Mouse (Mus musculus) liver (tissue): ENCODE results near the gene Sirt7.
"Not testable (repeated sequence)": the region's sequence is repeated elsewhere in the genome, so short reads cannot be mapped to it uniquely, and the experiment has no call there.

Experiments used
- DNase-seq: peaks from one replicate; pipeline ENCODE4 v3.0.0-alpha.2; 2020; ENCODE audit warnings: mixed read lengths

Gene Sirt7

DNA sequence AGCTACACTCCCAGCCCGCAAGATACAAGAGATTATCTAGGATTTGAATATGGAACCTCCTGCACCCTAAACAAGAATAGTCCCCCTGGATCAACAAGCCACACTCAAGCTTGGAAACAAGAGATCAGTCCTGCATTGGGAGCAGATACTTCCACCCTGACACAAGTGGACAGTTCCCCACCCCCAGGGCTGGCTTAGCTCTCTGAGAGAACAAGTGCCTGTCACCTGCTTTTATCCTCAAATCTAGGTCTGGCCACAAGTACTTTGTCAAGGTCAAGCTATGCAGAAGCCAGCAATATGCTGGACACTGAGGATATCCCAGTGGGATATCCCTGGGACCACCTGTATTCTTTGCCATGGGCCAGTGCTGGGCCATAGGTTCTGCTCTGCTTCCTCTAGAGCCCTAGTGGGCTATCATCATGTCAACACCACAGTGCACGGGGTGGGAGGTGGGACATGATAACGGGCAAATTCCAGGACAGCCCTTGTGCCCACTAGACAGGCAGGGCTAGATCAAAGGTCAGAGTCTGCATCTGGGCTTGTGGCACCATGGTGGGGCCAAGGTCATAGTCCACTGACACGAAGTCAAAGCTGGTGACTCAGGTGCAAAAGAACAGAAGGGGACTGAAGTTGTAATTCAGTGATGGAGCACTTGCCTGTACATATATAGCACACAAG is 8.3 kb downstream of the Sirt7 start:
- peak; percentile 48 for DNase-seq

DNA sequence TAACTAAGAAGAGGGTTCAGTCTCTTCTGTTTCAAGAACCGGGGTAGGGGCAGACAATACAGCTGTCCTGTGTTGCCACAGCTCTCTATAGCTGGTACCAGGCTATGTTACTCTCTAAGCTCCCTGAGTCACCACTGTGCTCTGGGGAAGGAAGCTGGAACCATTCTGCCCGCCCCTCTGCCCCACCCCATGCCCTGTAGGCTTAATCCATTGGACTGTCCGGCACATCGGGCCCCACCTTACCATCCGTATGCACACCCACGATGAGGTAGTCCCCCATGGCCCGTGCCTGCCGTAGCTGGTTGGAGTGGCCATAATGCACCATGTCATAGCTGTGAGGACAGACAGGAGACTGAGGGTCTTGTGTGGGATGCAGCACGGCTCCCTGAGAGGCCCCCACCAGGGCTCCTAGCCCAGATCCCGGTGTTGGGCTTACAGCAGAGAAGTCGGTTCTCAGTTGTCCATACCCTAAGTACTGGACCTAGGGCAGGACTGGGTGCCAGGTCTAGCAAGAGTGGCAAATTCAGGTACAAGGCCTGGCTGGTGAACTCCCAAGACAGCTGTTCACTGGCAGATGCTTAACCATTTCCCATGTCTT is 9.3 kb downstream of the Sirt7 start:
- DNase-seq: no peak

DNA sequence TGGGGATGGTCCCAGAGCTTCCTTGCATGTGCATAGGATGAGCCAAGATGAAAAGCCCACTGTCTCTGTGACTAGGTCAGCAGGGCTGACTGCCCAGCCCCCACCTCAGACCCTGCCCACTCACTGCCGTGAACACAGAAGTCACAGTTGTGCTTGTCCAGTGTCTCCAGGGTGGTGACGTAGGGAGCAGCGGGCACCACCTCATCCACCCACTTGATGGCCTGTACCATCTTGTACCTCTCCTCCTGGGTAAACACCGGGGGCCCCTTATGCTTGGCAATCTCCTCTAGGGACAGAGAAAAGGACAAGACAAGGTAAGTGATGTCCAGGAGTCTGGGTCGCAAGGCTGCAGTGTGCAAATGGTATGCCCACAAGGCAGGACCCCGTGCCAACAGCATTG is 9.9 kb downstream of the Sirt7 start:
- DNase-seq: no peak

GRCm38 (mm10) chr11:120613976-120614375 is 11.1 kb downstream of the Sirt7 start:
- DNase-seq: no peak

DNA sequence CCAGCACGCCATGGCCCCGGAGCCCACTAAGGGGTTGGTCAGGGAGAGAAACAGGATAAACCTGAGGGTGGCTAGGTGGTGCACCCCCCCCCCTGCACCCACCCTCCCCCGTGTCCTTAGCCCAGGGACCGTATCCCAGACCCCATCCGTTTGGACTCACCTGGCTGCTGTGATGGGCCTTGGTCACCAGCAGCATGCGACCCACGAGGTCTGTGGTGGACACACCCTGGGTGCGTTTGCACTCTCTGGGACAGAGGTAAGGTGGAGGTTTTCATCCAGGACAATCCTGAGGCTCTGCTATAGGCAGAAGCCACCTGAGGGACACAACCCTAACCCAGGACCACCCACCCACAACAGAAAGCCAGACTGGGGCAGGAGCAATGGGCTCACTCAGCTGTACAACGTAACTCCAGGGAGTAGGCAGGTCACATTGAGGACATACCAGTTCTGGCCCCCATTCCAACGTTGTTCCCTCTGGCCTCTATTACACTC is 11.5 kb downstream of the Sirt7 start:
- DNase-seq: no peak

GRCm38 (mm10) chr11:120612763-120613162 is 12.3 kb downstream of the Sirt7 start:
- peak; percentile 80 for DNase-seq

- DNase-seq: no peak
Measured at GRCm38 (mm10) chr11:120610477-120611046, 14.5 kb downstream of the Sirt7 start.

DNA sequence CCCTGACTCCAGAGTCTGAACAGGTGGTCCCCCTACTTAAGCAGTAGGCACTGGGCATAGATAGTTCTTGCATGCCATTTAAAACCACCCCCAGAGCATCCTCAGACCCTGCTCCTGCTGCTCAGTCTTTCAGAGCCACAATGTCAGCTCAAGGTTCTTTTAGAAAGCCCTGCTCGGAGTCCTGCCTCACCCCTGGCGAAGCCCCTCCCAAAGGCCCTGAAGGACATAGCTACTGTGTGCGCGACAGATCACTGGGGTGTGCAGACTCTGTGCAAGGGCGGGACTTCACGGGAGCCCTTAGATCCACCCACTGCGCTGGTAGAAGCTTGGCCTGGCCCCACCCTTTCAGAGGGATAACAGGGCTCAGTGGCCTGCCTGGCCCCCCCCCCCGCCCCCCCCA is 15.8 kb downstream of the Sirt7 start:
- peak; percentile 63 for DNase-seq

DNA sequence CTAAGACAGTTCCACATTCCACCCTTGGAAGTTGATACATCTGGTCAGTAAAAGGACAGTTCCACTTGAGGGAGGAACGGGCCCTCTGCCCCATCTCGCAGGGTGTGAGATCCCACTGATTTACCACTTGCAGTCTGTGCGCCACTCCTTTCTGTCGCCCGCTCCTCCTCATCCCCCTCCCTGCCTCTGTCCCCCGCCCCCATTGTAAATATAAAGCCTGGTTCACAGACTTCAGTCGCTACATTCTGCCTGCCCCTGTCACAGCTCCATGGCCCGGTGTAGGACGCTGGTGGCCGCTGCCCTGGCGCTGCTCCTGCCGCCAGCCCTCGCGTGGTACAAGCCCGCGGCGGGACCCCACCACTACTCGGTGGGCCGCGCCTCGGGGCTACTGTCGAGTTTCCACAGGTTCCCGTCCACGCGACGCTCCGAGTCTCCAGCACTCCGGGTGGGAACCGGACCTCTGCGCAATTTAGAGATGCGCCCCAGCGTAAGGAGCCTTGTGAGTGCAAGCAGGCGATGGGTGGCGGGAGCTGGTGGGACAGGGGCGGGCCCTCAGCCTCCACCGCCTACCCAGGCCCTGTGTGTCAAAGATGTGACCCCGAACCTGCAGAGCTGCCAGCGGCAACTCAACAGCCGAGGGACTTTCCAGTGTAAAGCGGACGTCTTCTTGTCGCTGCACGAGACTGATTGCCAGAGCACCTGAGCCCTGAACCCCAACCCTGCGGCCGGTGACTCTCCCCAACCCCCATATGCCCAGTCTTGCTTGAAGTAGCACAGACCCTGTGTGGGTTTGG is 16.6 kb downstream of the Sirt7 start, which contains the start of gene Npb:
Gene Npb, plus strand, starts transcription at position 237 of the 794 bp plus-strand sequence.
- DNase-seq: no peak

DNA sequence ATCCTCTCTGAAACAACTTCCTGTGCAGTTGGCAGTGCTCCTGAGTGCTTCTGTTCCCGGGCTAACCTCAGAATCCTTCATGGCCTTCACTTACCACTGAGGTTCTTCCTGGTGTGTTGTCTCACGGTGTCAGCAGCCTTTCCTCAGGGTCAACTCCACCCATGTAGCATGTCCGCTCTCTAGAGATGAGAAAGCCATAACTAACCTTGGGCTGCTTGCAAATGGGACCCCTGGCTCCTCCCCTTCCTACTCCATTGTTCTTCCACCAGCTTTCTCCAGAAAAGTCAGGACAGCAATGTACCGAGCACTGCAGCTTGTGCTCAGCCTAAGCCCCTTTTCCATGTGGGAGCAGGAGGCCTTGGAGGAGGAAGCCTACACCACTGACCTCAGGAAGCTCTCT is 18.3 kb downstream of the Sirt7 start:
- no peak for DNase-seq

DNA sequence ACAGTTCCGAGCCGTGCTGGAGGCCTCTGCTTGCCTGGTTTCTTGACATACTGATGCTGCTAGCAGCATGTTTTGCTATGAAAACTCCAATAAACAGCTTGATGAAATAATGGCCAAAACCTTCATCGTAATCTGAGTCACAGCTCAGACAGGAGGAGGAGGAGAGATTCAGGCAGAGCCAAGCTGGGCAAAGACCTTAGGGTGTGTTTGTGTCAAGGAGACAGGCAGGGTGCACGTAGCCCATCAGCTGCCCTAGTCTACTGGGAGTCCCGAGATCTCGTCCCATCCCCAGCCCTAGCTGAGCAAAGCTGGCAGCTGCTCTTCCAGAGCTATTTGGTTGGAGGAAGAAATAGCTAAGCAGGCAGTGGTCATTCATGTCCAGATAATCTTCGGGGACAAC is 19.4 kb downstream of the Sirt7 start:
- DNase-seq: no peak

- peak; percentile 62 for DNase-seq
Measured at GRCm38 (mm10) chr11:120603545-120603944, 21.5 kb downstream of the Sirt7 start.

GRCm38 (mm10) chr11:120600716-120601115 is 24.3 kb downstream of the Sirt7 start:
- DNase-seq: no peak

DNA sequence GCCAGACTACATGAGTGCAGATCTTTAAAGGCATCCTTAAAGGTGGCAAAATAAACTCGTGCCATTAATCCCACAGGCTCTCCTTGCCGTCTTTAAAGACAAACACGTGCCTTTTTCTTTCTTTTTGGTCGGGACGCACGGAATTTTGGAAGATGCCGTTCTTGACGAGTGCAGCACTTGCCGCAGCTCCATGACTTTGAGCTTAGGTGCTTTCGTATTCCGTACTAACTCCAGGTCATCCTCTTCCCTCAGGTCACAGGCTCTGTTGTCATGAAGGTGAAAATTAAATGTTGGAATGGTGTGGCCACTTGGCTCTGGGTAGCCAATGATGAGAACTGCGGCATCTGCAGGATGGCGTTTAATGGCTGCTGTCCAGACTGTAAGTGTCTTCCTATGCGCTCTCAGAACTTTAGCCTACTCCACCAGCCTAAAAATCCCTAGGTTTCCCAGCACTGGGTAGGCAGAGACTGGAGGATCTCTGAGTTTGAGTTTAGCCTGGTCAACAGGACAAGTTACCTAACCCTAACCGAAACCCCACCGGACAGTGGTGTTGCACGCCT is 26.0 kb downstream of the Sirt7 start:
- no peak for DNase-seq

DNA sequence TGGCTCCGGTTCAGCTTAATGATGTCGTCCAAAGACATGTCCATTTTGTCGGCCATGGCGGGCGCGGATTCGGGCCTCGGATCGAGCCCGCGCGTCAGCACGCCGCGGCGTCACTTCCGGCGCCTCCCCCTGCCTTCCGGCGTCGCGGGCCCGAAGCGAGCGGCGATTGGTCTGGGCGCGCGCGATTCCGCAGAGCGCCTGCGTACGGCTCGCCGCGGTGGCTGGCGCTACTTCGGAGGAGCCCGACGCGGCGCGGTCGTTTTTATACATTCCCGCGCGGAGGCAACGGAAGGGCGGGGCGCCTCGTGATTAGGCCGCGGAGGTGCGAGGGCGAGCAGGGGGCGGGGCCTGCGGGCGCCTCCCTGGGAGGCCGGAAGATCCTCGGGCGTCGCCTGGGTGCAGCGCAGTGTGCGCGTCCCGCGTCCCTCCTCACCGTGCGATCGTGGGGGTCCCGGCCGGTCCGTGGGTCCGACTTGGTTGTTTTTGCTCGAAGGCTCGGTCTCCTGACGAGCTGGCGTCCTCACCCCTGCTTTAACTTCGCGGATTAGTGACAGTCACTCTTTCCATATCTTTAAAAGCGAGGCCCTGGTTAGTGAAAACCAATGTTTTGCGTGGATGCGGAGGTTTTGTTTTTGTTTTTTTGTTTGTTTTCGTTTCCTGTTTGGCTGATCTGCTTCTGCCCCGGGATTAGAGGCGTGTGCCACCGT is 26.6 kb downstream of the Sirt7 start, which contains the start of the genes Alyref and Anapc11:
Gene Alyref, minus strand, starts transcription at position 83 of the 707 bp plus-strand sequence.
Gene Anapc11, plus strand, starts transcription at position 139 of the 707 bp plus-strand sequence.
- DNase-seq: peak; percentile 97

DNA sequence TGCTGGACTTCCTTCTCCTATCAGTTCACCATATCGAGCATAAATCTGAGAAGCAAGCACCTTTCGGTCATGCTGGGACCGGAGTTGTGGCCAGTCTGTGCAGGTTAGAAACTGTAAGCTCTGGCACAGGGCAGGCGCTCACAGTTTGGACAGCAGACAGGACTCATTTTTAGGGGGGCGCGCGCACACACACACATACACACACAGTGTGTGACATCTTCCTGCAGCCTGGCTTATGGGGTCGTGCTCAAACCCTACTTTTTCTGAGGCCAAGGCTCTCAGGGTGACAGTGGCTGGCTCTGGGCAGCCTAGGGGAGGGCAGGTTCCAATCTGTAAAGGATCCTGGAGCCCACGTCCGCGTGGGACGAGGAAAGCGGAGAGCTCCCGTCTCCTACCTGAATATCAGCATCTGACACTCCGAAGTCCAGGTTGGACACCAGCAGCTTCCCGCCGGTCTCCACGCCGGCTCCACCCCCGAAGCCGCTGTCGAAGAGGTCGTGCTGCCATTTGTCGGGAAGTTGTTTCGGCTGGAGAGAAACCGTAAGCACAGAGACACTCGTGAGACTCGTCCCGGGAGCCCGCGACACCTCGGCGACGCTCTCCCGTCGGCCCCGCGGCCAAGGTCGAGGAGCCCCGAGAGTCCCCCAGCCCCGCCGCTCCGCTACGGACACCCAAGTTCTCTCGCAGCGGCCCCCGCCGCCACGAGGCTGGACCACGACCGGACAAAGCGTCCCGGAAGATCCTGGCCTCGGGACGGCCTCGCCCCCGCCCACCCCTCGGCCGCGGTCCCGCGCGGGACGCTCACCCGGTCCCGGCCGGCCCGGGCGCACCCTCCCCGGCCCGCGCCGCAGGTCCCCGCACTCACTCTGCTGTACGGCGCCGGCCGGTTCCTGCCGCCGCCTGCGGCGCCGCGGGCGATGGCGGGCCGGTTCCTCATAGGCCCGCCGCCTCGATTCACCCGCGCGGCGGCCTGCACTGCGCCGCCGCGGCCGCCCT is 27.5 kb downstream of the Sirt7 start:
- DNase-seq: peak; percentile 47

DNA sequence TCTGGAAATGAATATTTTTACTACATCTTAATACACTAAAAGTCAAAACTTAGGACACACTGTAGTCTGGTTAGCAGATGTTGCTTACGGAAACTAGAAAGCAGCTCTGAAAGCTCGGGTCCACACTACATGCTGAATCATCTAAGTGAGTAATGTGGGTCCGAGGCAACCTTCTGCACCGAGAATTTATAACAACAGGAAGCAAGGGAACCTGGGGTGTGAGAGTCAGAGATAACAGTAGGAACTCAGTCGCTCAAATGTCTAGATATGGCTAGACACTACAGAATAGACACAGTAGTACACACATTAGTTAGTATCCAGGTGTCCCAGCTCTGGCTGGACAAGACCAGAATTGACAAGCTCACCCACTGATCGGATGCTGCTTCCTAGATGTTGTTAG is 36.5 kb downstream of the Sirt7 start:
- no peak for DNase-seq

GRCm38 (mm10) chr11:120583937-120584336 is 41.1 kb downstream of the Sirt7 start:
- DNase-seq: no peak

- DNase-seq: not testable (repeated sequence)
Measured at GRCm38 (mm10) chr11:120582982-120583293, 42.1 kb downstream of the Sirt7 start.

DNA sequence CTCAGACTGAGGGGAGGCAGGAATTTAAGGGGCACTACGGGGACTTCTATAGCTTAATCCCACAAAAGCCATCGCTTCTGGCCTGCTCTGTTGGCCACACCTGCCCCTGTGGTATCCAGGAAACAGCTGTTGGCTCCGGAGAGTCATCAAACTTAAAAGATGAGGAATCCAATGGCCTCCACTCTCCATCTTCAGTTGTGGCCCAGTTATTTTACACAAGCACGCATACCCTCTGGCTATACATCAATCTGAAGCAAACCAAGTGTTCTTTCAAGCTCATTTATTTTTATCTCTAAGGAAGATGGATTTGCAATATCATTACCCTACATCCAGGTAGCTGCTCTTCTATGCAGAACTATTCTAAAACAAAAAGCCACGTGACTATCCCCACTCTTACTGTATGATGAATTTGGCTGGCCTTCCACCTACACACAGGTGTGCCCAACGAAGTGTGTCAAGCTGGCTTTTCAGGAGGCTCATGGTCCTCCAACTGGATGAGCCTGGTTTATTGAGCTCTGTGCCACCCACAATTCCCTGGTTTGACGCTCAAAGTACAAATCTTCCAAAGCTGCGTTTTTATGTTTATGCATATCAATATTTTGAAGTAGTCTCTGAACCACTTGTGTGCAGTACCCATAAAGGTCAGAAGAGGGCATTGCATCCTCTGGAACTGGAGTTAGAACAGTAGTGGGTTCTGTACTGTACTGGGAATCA is 42.6 kb downstream of the Sirt7 start:
- peak; percentile 45 for DNase-seq
